Mouse (Mus musculus): ENCODE results near the gene Eif2ak1.
"Not testable (repeated sequence)": the region's sequence is repeated elsewhere in the genome, so short reads cannot be mapped to it uniquely, and the experiment has no call there.

Gene Eif2ak1

GRCm38 (mm10) chr5:143817116-143817930 lies at the start of gene Eif2ak1:
TSS of gene Eif2ak1 (plus strand) at chr5:143817788.
- peak; percentile 78 to 86 for DNase-seq (ENCODE audit: low spot score in 2 of 2)

GRCm38 (mm10) chr5:143781951-143782350 lies 35.6 kb upstream of the Eif2ak1 start:
- DNase-seq (ENCODE audit: low spot score in 2 of 2), result no peak

- DNase-seq (ENCODE audit: low spot score in 2 of 2), result no peak
These were observed 32.2 kb upstream of the Eif2ak1 start for GRCm38 (mm10) chr5:143785391-143785790.

GRCm38 (mm10) chr5:143801216-143801615 lies 16.4 kb upstream of the Eif2ak1 start:
- not testable (repeated sequence) for DNase-seq (ENCODE audit: low spot score in 2 of 2)

GRCm38 (mm10) chr5:143804056-143804765 lies 13.4 kb upstream of the Eif2ak1 start:
- DNase-seq (ENCODE audit: low spot score in 2 of 2), result no peak

GRCm38 (mm10) chr5:143807268-143807667 lies 10.3 kb upstream of the Eif2ak1 start:
- DNase-seq (ENCODE audit: low spot score in 2 of 2), result no peak

GRCm38 (mm10) chr5:143809421-143810090 lies 8.0 kb upstream of the Eif2ak1 start:
- DNase-seq (ENCODE audit: low spot score in 2 of 2), result no peak

GRCm38 (mm10) chr5:143811653-143812052 lies 5.9 kb upstream of the Eif2ak1 start:
- DNase-seq (ENCODE audit: low spot score in 2 of 2), result no peak

GRCm38 (mm10) chr5:143814626-143815025 lies 3.0 kb upstream of the Eif2ak1 start:
- no peak for DNase-seq (ENCODE audit: low spot score in 2 of 2)

- DNase-seq (ENCODE audit: low spot score in 2 of 2), result no peak
These were observed 333 bp downstream of the Eif2ak1 start for GRCm38 (mm10) chr5:143817931-143818311.

GRCm38 (mm10) chr5:143818461-143818860 lies 873 bp downstream of the Eif2ak1 start:
- DNase-seq (ENCODE audit: low spot score in 2 of 2), result no peak

GRCm38 (mm10) chr5:143818949-143819348 lies 1.4 kb downstream of the Eif2ak1 start:
- DNase-seq (ENCODE audit: low spot score in 2 of 2), result no peak

GRCm38 (mm10) chr5:143819906-143820660 lies 2.5 kb downstream of the Eif2ak1 start:
- DNase-seq (ENCODE audit: low spot score in 2 of 2), result no peak

- DNase-seq (ENCODE audit: low spot score in 2 of 2), result no peak
These were observed 3.2 kb downstream of the Eif2ak1 start for GRCm38 (mm10) chr5:143820820-143821219.

- no peak for DNase-seq (ENCODE audit: low spot score in 2 of 2)
These were observed 54.1 kb downstream of the Eif2ak1 start for GRCm38 (mm10) chr5:143871547-143872169.

GRCm38 (mm10) chr5:143874571-143874970 lies 57.0 kb downstream of the Eif2ak1 start:
- no peak for DNase-seq (ENCODE audit: low spot score in 2 of 2)

GRCm38 (mm10) chr5:143885274-143885673 lies 67.7 kb downstream of the Eif2ak1 start:
- DNase-seq (ENCODE audit: low spot score in 2 of 2), result no peak

- DNase-seq (ENCODE audit: low spot score in 2 of 2), result no peak
These were observed 73.2 kb downstream of the Eif2ak1 start for GRCm38 (mm10) chr5:143890741-143891140.

- no peak for DNase-seq (ENCODE audit: low spot score in 2 of 2)
These were observed 74.8 kb downstream of the Eif2ak1 start for GRCm38 (mm10) chr5:143892255-143892886.

- peak; percentile 52 to 82 for DNase-seq (ENCODE audit: low spot score in 2 of 2)
These were observed 75.8 kb downstream of the Eif2ak1 start for GRCm38 (mm10) chr5:143893396-143893795.

Data from urinary bladder, adult 18-20 months (tissue).